Mouse (Mus musculus): Measurements from ENCODE around the gene Usp1. TPM values are rescaled to one million over a fixed set of nuclear protein-coding genes. Genes with fewer than 3 reads are reported as not detected.
"Not testable (repeated sequence)": the region's sequence is repeated elsewhere in the genome, so short reads cannot be mapped to it uniquely, and the experiment has no call there.

The Usp1 gene
- polyA plus RNA-seq, 1 experiment from 2014 or later, result 41.7 TPM

DNA sequence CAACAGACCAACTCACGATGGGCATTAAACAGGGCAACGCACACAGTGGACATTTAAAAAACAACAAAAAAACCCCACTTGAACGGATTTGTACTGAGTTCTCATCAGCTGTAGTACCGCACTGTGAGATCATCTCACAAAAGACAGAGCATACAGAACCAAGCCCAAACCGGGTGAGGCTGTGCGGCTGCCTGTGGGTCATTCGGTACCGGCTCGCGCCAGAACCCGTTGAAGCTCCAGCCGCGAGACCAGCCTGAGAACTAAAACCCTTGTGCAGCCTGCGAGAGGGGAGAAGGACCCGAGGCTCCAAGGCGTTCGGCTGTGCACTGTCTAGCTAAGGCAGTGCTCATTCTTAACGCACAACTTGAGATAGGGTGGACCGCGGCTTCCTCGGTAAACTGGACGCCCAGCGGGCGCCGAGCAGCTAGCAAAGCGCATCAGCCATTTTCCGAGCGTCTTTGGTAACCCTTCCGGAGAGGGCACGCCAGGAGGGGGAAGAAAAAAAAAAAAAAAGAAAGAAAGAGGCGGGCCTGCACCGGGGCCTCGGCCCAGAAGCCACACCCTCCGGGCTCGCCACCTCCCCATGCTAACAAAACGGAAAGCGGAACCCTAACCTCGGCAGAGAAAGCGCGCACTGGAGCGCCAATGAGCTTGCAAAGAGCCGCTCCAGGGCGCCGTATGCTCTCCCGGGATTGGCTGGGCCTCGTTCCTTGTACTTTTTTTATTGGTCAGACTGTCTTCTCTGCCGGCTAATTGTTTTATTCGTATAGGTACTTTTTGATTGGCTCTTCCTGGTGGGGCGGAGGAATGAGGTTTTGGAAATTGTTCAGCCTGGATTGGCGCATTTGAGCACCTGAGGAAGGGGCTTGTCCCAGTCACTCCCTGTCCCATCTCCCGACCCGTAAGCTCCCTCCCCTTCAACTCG lies 705 bp upstream of the Usp1 start:
- peak overlapping the region; percentile 97 for H3K4me3 ChIP-seq (ENCODE audit: low read depth, low read length)
- WGBS (ENCODE audit: insufficient replicate concordance), result under 1% methylated on average over 53 of the region's 53 CpGs
- peak overlapping the region; percentile 99 for H3K27ac ChIP-seq (ENCODE audit: low read length)
- H3K36me3 ChIP-seq (ENCODE audit: control insufficient read depth, insufficient read depth), result no peaks in the 10 kb centered on the region
- H3K9ac ChIP-seq (ENCODE audit: low read depth, low read length), result peak overlapping the region; percentile 98
- peak overlapping the region; percentile 94 for H3K4me2 ChIP-seq (ENCODE audit: low read depth, low read length)
- peaks cover 12% of the 10 kb centered on the region for H3K4me1 ChIP-seq (ENCODE audit: control insufficient read depth, low read depth, low read length)
- H3K9me3 ChIP-seq (replicated peaks; ENCODE audit: control insufficient read depth, low read length), result no peaks in the 10 kb centered on the region
- peak; percentile 94 for ATAC-seq (ENCODE audit: low read depth)
- H3K27me3 ChIP-seq (ENCODE audit: control insufficient read depth, insufficient read depth, low read depth, low read length), result no peaks in the 10 kb centered on the region

- H3K4me2 ChIP-seq (ENCODE audit: low read depth, low read length), result peak overlapping the region; percentile 94
- H3K9me3 ChIP-seq (replicated peaks; ENCODE audit: control insufficient read depth, low read length), result no peaks in the 10 kb centered on the region
- ATAC-seq (ENCODE audit: low read depth), result peak; percentile 0; the same call in 1 of the 2 replicates
- peak overlapping the region; percentile 99 for H3K27ac ChIP-seq (ENCODE audit: low read length)
- WGBS (ENCODE audit: insufficient replicate concordance), result under 1% methylated on average over 60 of the region's 66 CpGs
- no peaks in the 10 kb centered on the region for H3K27me3 ChIP-seq (ENCODE audit: control insufficient read depth, insufficient read depth, low read depth, low read length)
- H3K36me3 ChIP-seq (ENCODE audit: control insufficient read depth, insufficient read depth), result no peaks in the 10 kb centered on the region
- H3K9ac ChIP-seq (ENCODE audit: low read depth, low read length), result peak overlapping the region; percentile 98
- peaks cover 12% of the 10 kb centered on the region for H3K4me1 ChIP-seq (ENCODE audit: control insufficient read depth, low read depth, low read length)
- H3K4me3 ChIP-seq (ENCODE audit: low read depth, low read length), result peak overlapping the region; percentile 97
Observed at GRCm38 (mm10) chr4:98924071-98924905, 678 bp downstream of the Usp1 start.

- peak overlapping the region; percentile 98 for H3K9ac ChIP-seq (ENCODE audit: low read depth, low read length)
- ATAC-seq (ENCODE audit: low read depth), result no peak
- no peaks in the 10 kb centered on the region for H3K9me3 ChIP-seq (replicated peaks; ENCODE audit: control insufficient read depth, low read length)
- H3K36me3 ChIP-seq (ENCODE audit: control insufficient read depth, insufficient read depth), result no peaks in the 10 kb centered on the region; the same call in 1 of the 2 replicates
- H3K27me3 ChIP-seq (ENCODE audit: control insufficient read depth, insufficient read depth, low read depth, low read length), result no peaks in the 10 kb centered on the region
- WGBS (ENCODE audit: insufficient replicate concordance), result 2% methylated on average over 2 of the region's 2 CpGs
- H3K4me1 ChIP-seq (ENCODE audit: control insufficient read depth, low read depth, low read length), result peaks cover 12% of the 10 kb centered on the region
- H3K27ac ChIP-seq (ENCODE audit: low read length), result peak overlapping the region; percentile 99
- peak overlapping the region; percentile 97 for H3K4me3 ChIP-seq (ENCODE audit: low read depth, low read length)
- peak overlapping the region; percentile 94 for H3K4me2 ChIP-seq (ENCODE audit: low read depth, low read length)
Observed at GRCm38 (mm10) chr4:98924906-98925178, 1.2 kb downstream of the Usp1 start.

GRCm38 (mm10) chr4:98925250-98925781 lies 1.7 kb downstream of the Usp1 start:
- no peak for ATAC-seq (ENCODE audit: low read depth)
- 7% methylated on average over 6 of the region's 6 CpGs for WGBS (ENCODE audit: insufficient replicate concordance)
- H3K27me3 ChIP-seq (ENCODE audit: control insufficient read depth, insufficient read depth, low read depth, low read length), result no peaks in the 10 kb centered on the region
- H3K36me3 ChIP-seq (ENCODE audit: control insufficient read depth, insufficient read depth), result peaks cover 4% of the 10 kb centered on the region
- peak overlapping the region; percentile 41; the same call in 1 of the 2 replicates for H3K27ac ChIP-seq (ENCODE audit: low read length)
- no peaks in the 10 kb centered on the region for H3K9me3 ChIP-seq (replicated peaks; ENCODE audit: control insufficient read depth, low read length)
- peaks cover 12% of the 10 kb centered on the region for H3K4me1 ChIP-seq (ENCODE audit: control insufficient read depth, low read depth, low read length)
- peak overlapping the region; percentile 94 for H3K4me2 ChIP-seq (ENCODE audit: low read depth, low read length)
- peak overlapping the region; percentile 98 for H3K9ac ChIP-seq (ENCODE audit: low read depth, low read length)
- peak overlapping the region; percentile 97 for H3K4me3 ChIP-seq (ENCODE audit: low read depth, low read length)

GRCm38 (mm10) chr4:98936036-98936435 lies 12.4 kb downstream of the Usp1 start:
- peaks cover 26% of the 10 kb centered on the region for H3K36me3 ChIP-seq (ENCODE audit: control insufficient read depth, insufficient read depth)
- WGBS (ENCODE audit: insufficient replicate concordance), result 82% methylated on average over 6 of the region's 6 CpGs
- H3K27me3 ChIP-seq (ENCODE audit: control insufficient read depth, insufficient read depth, low read depth, low read length), result no peaks in the 10 kb centered on the region
- H3K27ac ChIP-seq (ENCODE audit: low read length), result no peak overlapping the region
- no peak overlapping the region for H3K4me2 ChIP-seq (ENCODE audit: low read depth, low read length)
- no peaks in the 10 kb centered on the region for H3K9me3 ChIP-seq (replicated peaks; ENCODE audit: control insufficient read depth, low read length)
- H3K4me3 ChIP-seq (ENCODE audit: low read depth, low read length), result no peak overlapping the region
- ATAC-seq (ENCODE audit: low read depth), result no peak
- H3K4me1 ChIP-seq (ENCODE audit: control insufficient read depth, low read depth, low read length), result no peaks in the 10 kb centered on the region
- H3K9ac ChIP-seq (ENCODE audit: low read depth, low read length), result no peak overlapping the region

DNA sequence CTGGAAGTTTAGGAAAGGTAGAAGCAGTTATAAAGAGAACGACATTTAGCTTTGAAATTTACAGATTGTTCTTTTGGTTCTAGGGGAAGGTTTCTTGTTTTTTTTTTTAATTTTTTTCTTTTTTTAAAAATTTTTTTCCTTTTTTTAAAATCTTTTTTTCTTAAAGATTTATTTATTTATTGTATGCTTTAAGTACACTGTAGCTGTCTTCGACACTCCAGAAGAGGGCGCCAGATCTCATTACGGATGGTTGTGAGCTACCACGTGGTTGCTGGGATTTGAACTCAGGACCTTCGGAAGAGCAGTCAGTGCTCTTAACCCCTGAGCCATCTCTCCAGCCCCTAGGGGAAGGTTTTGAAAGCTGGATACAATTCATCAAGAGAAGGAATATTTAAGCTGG lies 14.6 kb downstream of the Usp1 start:
- not testable (repeated sequence) for H3K4me2 ChIP-seq (ENCODE audit: low read depth, low read length); H3K9me3 ChIP-seq (replicated peaks; ENCODE audit: control insufficient read depth, low read length); ATAC-seq (ENCODE audit: low read depth); H3K36me3 ChIP-seq (ENCODE audit: control insufficient read depth, insufficient read depth); H3K9ac ChIP-seq (ENCODE audit: low read depth, low read length); H3K27ac ChIP-seq (ENCODE audit: low read length); H3K4me3 ChIP-seq (ENCODE audit: low read depth, low read length); H3K27me3 ChIP-seq (ENCODE audit: control insufficient read depth, insufficient read depth, low read depth, low read length); H3K4me1 ChIP-seq (ENCODE audit: control insufficient read depth, low read depth, low read length)
- WGBS (ENCODE audit: insufficient replicate concordance), result 89% methylated on average over 6 of the region's 6 CpGs

- H3K9me3 ChIP-seq (replicated peaks; ENCODE audit: control insufficient read depth, low read length), result no peaks in the 10 kb centered on the region
- no peak overlapping the region for H3K27ac ChIP-seq (ENCODE audit: low read length)
- no peaks in the 10 kb centered on the region for H3K27me3 ChIP-seq (ENCODE audit: control insufficient read depth, insufficient read depth, low read depth, low read length)
- H3K9ac ChIP-seq (ENCODE audit: low read depth, low read length), result no peak overlapping the region
- no peak for ATAC-seq (ENCODE audit: low read depth)
- H3K4me1 ChIP-seq (ENCODE audit: control insufficient read depth, low read depth, low read length), result no peaks in the 10 kb centered on the region
- no peak overlapping the region for H3K4me2 ChIP-seq (ENCODE audit: low read depth, low read length)
- H3K36me3 ChIP-seq (ENCODE audit: control insufficient read depth, insufficient read depth), result no peaks in the 10 kb centered on the region
- no peak overlapping the region for H3K4me3 ChIP-seq (ENCODE audit: low read depth, low read length)
Observed at GRCm38 (mm10) chr4:98950563-98950962, 27.0 kb downstream of the Usp1 start.

DNA sequence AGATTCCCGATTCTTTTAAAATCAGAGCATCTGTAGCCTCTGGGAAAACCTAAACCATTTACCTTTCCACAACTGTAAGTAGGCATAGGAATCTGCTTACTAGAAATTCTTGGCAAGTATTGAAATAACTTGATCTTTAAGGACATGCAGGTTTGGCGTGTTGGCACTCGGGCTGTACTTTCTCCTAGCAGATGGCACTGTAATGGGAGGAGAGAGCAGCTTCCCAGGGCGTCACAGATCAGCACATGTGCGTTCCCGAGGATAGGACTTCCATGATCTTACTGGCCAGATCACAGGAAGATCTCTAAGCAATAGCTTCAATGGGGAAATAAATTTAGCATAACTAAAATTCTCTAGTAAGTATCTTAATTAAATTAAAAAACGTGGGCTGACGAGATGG lies 32.4 kb downstream of the Usp1 start:
- H3K27me3 ChIP-seq (ENCODE audit: control insufficient read depth, insufficient read depth, low read depth, low read length), result no peaks in the 10 kb centered on the region
- no peak overlapping the region for H3K4me2 ChIP-seq (ENCODE audit: low read depth, low read length)
- H3K27ac ChIP-seq (ENCODE audit: low read length), result no peak overlapping the region
- 87% methylated on average over 8 of the region's 8 CpGs for WGBS (ENCODE audit: insufficient replicate concordance)
- no peaks in the 10 kb centered on the region for H3K4me1 ChIP-seq (ENCODE audit: control insufficient read depth, low read depth, low read length)
- no peaks in the 10 kb centered on the region; the same call in 1 of the 2 replicates for H3K36me3 ChIP-seq (ENCODE audit: control insufficient read depth, insufficient read depth)
- no peak for ATAC-seq (ENCODE audit: low read depth)
- H3K4me3 ChIP-seq (ENCODE audit: low read depth, low read length), result no peak overlapping the region
- H3K9me3 ChIP-seq (replicated peaks; ENCODE audit: control insufficient read depth, low read length), result no peaks in the 10 kb centered on the region
- H3K9ac ChIP-seq (ENCODE audit: low read depth, low read length), result no peak overlapping the region
